Mouse (Mus musculus): ENCODE measurements around the gene Pes1. TPM values are rescaled to one million over a fixed set of nuclear protein-coding genes. Genes with fewer than 3 reads are reported as not detected.

The Pes1 gene
- 46.4 and 53.7 TPM in 2 replicates for polyA plus RNA-seq (2012; rRNA removed)

GRCm38 (mm10) chr11:3963610-3964415 lies at the start of gene Pes1:
Pes1 (plus strand) TSS chr11:3963975.

GRCm38 (mm10) chr11:3914109-3914840 lies 49.5 kb upstream of the Pes1 start, which contains the start of gene Slc35e4:
Slc35e4 (minus strand) TSS chr11:3914664.

GRCm38 (mm10) chr11:3931511-3932211 lies 32.1 kb upstream of the Pes1 start, which contains the start of gene Tcn2:
Tcn2 (minus strand) TSS chr11:3932159.

GRCm38 (mm10) chr11:3976678-3977077 lies 12.9 kb downstream of the Pes1 start, which contains the start of gene 4930556J24Rik:
4930556J24Rik (minus strand) TSS chr11:3976778.

GRCm38 (mm10) chr11:3983291-3983862 lies 19.6 kb downstream of the Pes1 start, which contains the start of gene Gal3st1:
Gal3st1 (plus strand) TSS chr11:3983636.

Other genes with a start within 250 kb of the Pes1 start
- 3.6 and 3.7 TPM in 2 replicates for gene Osbp2, start 100.1 kb upstream of the Pes1 start, polyA plus RNA-seq (2012; rRNA removed)
- 0.68 and 0.71 TPM in 2 replicates for gene 4921536K21Rik, start 68.9 kb upstream of the Pes1 start, polyA plus RNA-seq (2012; rRNA removed)
- 9.6 and 12.0 TPM in 2 replicates for gene Dusp18, start 68.7 kb upstream of the Pes1 start, polyA plus RNA-seq (2012; rRNA removed)
- 38.2 and 46.2 TPM in 2 replicates for gene Slc35e4, start 49.3 kb upstream of the Pes1 start, polyA plus RNA-seq (2012; rRNA removed)
- 122 and 149 TPM in 2 replicates for gene Tcn2, start 31.8 kb upstream of the Pes1 start, polyA plus RNA-seq (2012; rRNA removed)
- not detected in 2 replicates for gene 4930556J24Rik, start 12.8 kb downstream of the Pes1 start, polyA plus RNA-seq (2012; rRNA removed)
- gene Gal3st1, start 19.7 kb downstream of the Pes1 start, polyA plus RNA-seq (2012; rRNA removed) = 6.3 and 7.7 TPM in 2 replicates
- 0.78 and 1.3 TPM in 2 replicates for gene Sec14l4, start 67.5 kb downstream of the Pes1 start, polyA plus RNA-seq (2012; rRNA removed)
- gene Sec14l3, start 100.9 kb downstream of the Pes1 start, polyA plus RNA-seq (2012; rRNA removed) = 17.7 and 26.0 TPM in 2 replicates
- gene Mtfp1, start 131.5 kb downstream of the Pes1 start, polyA plus RNA-seq (2012; rRNA removed) = 15.7 and 20.6 TPM in 2 replicates
- gene Sec14l2, start 159.4 kb downstream of the Pes1 start, polyA plus RNA-seq (2012; rRNA removed) = 0.92 and 0.96 TPM in 2 replicates
- gene Rnf215, start 171.2 kb downstream of the Pes1 start, polyA plus RNA-seq (2012; rRNA removed) = 46.5 and 46.6 TPM in 2 replicates
- 23.9 and 26.0 TPM in 2 replicates for gene Ccdc157, start 196.3 kb downstream of the Pes1 start, polyA plus RNA-seq (2012; rRNA removed)
- 36.9 and 56.4 TPM in 2 replicates for gene Sf3a1, start 196.4 kb downstream of the Pes1 start, polyA plus RNA-seq (2012; rRNA removed)
- gene Tbc1d10a, start 222.8 kb downstream of the Pes1 start, polyA plus RNA-seq (2012; rRNA removed) = 115 and 122 TPM in 2 replicates

All from ovary, adult 2 months (tissue).